Mouse (Mus musculus) kidney, adult 2 months (tissue): ENCODE results near the gene Mall.

Experiments used
- CTCF ChIP-seq: fragments of 200-500 bp; conservative IDR thresholded peaks from 2 replicates; pipeline ENCODE4 v1.5.1; 2011; ENCODE audit warnings: low read depth, mild to moderate bottlenecking, control low read depth, low read length, moderate library complexity, mixed read lengths; ENCODE audit not compliant: insufficient read depth, insufficient read length
- POLR2A ChIP-seq: fragments of 200-500 bp; IDR thresholded peaks from one replicate; pipeline ENCODE4 v1.6.1; 2011; ENCODE audit warnings: low read depth, low read length, control low read depth

DNA sequence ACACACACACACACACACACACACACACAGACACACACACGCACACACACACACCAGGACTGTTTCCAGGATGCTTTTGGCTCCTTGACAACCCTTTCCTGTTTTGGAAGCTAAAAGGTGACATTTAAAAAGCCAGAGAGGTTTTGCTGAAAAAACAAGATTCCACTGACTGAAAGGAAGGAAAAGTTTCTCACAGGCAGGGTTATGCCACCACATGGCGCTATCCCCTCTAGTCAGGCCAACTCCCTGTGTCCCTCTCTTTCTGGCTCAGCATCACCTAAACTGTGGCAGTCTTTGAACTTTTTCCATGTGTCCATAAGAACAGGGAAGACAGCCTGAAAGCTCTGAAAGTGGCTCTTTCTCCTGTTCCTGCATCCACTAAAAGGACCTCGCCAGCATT is 8.2 kb upstream of the Mall start:
- no peak for TF ChIP-seq CTCF
- no peak for TF ChIP-seq POLR2A
